Mouse (Mus musculus): ENCODE results near the gene Pqlc2.

The Pqlc2 gene

DNA sequence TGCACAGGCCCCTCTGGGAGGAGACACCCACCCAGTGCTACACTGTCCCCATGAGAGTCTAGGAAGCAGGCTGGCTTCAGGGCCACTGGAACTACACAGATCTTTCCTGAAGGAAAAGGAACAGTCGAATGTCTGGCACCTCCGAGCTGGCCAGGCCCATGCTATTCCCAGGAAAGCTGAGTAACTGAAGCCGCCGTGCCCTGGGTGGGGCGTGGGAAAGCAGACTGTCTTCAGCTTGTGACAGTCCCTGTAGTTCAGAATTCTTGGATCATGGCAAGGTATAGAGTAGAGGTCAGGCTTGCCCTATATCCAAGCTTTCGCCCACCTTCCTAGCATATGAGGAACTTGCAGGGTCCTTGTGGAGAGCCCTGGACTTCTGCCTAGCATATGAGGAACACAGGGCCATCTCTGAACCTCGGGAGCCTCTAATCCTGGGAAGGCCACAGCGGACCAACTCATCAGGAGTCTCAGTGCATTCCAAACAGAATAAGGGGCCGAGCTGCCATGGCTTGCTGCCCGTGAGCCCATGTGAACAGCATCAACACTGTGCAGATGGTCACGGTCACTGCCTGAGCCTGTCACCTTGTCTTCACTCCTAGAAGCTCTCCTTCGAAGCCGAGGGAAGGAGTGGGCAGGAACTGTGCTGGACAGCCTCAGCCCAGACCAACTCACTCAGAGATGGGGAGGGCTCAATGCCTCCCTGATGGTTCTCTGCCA, 44.6 kb downstream of the Pqlc2 start:
- DNase-seq (ENCODE audit: low spot score in 2 of 2): no peak

DNA sequence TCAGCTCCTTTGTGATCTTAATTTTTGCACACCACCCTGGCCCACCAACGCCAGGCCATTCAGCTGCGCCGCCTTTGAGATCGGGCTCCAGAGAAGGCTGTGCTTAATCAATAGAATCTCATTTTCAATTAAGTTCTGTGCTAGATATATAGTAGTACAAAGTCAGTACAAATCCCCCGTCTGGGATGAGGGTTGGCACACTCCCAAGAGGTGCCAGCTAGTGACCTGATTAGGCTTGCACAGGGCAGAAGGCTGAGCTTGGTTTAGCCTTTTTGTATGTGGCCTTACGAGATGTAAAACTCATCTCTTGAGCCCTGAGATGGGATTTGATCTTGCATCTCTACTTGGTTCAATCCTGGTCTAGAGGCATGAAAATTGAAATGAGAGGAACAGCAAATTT, 47.5 kb downstream of the Pqlc2 start:
- DNase-seq (ENCODE audit: low spot score in 2 of 2): no peak

DNA sequence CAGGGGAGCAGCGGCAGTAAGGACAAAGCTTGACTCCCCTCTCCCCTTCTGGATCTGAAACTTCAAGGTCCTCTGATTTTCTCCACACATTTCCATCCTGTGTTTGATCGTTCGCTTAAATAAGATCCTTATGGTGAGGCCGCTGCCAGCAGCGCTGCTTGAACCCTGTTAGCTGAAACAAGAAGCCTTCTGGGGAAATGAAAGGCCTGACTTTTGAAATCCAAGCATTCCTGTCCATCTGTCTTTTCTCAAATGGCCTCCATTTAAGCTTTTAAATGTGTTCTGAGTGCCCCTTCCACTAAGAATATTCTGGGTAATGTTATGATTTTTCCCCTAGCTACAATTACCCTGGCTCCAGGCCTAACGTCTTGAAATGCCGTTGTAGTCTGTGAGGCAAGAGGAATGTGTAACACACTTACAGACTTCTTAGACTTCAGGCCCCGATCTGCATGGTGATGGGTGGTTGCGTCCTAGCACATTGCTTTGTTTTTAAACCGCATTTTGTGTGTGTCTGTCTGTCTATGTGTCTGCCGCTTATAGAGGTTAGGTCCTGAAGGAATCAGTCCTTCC, 51.1 kb downstream of the Pqlc2 start:
- no peak for DNase-seq (ENCODE audit: low spot score in 2 of 2)

DNA sequence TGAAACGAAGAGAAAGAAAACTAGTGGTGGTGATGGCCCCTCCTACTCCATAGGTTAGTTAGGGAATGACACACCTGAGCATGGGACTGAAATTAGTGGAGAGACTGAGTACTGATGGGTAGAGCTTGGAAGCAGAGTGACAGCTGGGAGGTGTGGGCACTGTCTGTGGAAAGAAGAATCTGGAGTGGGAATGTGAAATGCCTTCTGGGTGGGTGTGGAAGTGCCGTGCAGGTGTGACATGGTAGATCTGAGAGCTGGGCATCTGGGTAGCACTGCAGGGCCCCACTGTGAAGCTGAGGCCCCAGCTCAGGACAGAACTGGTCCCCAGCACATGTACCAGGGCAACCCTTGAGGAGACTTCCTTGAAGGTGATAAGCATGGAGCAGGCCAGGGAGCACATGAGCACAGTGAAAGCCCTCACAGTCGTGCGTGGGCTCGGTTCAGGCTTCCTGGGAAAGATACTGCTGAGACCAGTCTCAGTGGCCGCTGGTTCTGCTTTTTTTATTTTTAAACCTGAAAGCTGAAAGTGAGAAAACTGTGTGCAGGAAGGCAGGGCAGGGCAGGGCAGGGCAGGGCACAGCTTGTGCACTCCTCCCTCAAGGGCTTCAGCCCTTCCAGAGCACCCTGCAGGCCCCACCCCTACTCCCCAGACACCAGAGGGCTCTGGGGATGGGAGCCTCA, 51.7 kb downstream of the Pqlc2 start:
- no peak for DNase-seq (ENCODE audit: low spot score in 2 of 2)

DNA sequence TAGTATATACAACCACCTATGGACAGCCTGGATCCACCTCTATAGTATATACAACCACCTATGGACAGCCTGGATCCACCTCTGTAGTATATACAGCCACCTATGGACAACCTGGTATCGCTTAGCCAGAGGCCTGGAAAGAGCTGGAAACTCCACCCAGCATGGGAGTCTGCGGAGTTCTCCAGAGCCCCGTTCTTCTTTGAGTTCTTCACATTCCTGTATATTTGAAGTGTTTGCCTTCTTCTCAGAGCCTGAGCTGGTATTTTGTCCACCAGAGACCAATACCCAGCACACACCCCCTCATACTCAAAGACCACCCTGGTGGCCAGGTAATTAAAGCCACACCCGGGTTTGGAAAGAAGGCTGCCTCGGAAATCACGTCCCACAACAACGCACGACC, 53.8 kb downstream of the Pqlc2 start:
- no peak for DNase-seq (ENCODE audit: low spot score in 2 of 2)

DNA sequence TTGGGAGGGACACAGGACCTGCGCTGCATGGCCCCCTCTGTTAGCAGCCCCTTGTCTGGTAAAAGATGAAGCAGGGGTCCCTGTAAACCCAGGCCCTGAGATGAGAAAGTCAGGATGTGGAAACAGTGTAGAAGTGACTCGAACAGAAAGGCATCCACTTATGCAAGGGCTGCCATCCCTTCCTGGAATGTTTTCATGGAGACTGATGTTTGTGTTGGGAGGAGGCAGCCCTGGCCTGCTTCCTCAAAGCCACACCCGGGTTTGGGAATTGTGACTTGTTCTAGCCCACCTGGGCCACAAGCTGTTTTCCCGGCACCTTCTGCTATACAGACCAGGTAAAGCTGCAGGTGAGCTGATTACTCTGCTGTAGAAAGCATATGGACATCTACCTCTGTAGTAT, 54.4 kb downstream of the Pqlc2 start:
- DNase-seq (ENCODE audit: low spot score in 2 of 2): no peak

DNA sequence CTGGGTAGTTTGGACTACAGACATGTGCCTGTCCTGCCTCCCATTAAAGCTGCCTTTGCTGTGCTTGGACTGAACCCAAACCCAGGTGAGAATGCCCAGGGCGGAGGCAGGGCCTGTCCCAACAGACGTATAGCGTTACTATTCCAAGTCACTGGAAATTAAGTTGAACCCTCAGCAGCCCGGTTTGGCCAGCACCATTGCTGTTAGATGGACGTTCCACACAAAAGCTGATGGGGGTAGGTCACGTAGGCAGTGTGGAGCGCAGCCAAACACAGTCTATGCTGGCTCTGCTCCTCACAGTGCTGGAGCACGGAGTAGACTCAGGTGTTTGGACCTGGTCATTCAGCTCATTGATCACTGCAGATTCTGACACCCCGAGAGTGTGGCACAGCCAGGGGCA, 57.3 kb downstream of the Pqlc2 start:
- no peak for DNase-seq (ENCODE audit: low spot score in 2 of 2)

DNA sequence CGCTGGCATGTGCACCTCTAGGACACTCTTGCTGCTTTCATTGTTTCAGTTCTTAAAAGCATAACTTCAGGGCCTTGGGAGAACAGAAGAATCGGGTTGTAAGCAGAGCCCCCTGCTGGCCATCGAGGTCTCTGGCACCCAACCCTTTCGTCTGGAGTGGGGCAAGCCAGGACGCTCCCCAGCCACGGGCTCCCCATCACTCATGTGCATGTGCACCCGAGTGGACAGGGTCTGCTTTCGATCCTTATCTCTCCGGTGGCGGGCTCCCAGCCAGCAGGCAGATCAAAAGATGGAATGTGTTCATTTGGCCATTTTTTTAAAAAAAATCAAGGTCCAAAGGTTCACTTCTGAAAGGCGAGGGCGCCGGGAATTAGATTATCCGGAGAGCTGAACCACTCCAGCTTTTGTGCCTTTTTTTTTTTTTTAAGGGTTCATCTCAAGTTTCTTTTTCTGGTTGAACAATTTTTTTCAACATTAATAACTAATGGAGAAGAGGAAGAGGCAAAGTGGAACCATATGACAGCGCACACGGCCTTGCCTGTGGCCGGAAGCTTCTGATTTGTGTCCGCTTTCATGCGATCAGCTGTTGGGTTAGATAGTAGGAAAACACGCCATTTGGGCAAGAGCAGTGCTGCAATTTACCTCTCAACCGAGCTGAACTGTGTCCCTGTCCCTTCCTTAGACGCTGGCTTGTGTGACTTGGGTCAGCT, 58.3 kb downstream of the Pqlc2 start:
- peak; percentile 36 to 76 for DNase-seq (ENCODE audit: low spot score in 2 of 2)

DNA sequence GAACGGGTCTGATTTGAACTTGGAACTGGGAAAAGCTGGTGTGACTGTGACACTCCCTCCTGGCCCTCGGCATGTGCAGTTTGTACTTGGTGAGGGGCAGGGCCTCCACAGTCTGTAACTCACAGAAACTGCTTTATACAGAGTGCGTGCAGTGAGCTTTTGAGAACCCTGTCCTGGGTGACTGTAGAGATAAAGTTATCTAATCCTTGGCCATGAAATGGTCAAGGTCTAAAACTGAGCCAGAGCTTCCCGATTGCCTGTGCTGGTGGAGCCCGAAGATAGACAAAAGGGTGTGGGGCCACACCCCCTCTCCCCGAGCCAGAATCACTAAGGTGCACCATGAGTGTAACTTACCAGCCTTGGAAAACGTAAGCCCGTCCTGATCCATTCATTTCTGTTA, 59.6 kb downstream of the Pqlc2 start:
- DNase-seq (ENCODE audit: low spot score in 2 of 2): no peak

DNA sequence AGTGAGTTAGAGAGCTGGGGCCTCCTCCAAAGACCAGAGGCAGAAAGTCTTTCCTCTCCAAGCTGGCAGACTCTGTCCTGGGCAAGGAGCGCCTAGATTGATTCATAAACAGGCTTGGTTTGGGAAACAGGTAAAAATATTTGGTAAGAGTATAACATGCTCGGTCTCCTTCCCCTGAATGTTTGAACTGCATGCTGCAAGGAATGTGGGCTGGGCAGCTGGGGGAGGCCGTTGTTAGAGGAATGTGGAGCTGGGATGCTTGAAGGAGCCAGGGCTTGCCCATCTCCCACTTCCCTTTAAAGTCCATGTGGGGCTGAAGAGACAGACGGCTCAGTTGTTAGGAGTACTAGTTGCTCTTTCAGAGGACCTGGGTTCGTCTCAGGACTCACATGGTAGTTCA, 60.5 kb downstream of the Pqlc2 start:
- DNase-seq (ENCODE audit: low spot score in 2 of 2): no peak

DNA sequence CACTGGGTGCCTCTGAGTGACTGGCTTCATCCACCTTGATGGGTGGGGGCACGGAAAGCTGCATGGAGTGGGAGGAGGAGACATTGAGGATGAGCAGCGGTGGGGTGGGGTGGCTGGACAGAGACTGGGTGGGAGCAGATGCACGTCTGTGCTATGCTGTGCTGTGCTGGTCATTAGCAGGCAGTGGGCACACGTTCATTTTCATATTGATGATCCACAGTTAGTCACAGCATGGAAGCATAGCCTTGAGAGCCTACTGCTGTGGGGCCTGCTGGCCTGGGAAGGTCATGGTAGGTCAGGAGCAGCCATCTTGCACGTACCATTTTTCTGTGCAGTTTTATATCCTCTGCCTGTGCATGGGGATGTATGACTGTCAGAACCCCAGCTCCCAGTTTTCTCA, 61.8 kb downstream of the Pqlc2 start:
- no peak for DNase-seq (ENCODE audit: low spot score in 2 of 2)

DNA sequence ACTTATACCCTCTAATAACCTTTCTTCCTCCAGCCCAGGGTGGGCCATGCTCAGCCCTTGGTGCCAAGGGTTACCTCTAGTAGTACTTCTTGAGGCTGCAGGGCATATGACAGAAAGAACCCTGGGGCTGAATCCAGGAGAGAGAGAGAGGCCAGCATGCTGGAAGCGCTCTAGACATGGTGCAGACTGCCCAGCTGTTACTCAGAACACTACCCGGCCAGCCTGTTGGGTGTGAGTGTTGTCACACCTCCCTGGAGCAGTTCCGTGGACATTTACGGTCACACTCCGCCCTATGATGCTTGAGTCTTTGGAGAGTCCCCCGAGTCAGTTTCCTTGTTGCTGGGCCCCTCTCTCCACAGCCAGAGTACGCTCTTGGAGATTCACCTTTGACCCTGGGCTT, 62.5 kb downstream of the Pqlc2 start:
- no peak for DNase-seq (ENCODE audit: low spot score in 2 of 2)

DNA sequence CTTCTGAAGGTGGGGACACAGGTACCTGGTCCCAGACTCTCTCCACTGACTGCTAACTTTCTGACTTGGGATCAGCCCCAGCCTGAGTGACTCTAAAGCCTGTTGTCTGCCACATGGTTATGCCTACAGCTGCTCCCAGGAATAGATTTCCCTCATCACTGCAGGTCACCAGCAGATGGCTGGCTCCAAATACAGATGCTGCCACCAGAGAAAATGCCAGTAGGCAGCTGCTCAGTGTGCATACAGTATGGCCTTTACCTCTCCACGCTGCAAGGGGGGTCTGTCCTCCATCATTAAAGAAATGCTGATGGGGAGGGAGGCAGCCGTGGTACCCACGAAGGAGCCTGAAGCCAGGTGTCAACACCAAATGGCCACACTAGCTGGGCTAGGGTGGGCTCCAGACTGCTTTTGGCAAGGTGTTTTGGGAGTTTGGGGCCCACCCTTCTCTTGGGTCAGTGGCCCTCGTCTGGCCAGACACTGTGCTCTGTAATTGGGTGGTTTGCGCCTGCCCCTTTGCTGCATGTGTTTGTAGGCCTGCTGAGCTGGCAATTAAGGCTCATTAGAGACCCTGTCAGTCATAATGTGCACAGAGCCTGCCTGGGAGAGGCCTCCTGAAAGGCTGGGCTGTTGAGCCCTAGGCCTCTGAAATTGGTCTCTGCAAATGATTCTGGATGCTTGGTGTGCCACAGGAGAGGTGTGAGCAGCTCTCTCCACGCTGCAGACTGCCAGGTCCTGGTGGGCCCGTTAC, 64.2 kb downstream of the Pqlc2 start:
- no peak for DNase-seq (ENCODE audit: low spot score in 2 of 2)

DNA sequence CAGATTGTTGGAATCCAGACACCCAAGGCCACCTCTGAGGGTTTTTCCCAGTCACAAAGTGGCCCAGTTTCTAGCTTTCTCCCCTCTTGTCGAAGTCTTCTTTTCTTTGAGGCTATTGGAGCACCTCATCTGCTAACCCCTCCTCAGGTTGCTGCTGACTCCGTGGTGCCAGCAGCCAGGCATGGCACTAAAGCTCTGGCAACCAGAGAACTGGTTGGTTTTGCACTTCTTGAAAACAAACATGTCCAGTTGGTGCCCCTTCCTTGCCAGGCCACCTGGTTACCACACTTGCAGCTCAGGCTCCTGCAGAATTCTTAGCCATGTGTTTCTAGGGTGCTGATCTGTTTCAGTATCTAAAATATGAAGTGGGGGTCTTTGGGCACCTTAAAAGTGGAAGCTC, 65.0 kb downstream of the Pqlc2 start:
- no peak for DNase-seq (ENCODE audit: low spot score in 2 of 2)

DNA sequence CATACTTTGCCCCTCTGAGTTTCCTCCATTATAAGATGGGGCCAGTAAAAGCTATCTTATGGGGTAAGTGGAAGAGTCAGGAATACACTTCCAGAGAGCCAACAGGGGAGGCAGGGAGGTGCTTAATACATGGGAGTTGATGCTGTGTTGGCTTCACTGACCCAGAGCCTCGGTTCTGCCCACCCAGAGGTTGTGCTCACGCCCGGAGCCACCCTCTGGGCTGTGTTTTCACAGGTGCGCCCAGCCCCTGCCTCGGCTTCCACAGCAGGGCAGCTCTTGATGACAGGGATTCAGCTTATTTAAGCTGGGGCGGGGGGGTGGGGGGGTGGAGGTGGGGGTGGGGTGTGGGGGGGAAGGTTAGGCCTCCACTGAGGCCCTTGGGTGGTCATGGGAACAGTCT, 65.7 kb downstream of the Pqlc2 start:
- DNase-seq (ENCODE audit: low spot score in 2 of 2): no peak

DNA sequence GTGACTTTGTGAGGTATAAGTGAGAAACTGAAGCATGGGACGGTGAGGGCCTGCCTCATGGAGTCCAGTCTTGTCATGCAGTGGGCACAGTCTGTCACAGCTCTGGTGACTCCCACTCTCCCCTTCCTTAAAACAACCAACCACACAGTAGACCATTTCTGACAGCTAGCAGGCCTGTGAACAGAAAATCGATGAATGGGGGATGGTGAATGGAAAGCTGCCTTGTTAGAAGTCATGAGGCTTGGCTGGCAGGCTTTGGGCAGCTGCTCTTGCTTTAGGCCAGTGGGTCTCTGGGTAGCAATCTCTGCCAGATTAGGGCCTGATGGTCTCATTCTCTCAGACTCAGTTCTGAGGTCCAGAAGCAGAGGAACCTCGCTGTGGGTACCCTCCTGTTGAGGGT, 66.3 kb downstream of the Pqlc2 start:
- no peak for DNase-seq (ENCODE audit: low spot score in 2 of 2)
